15 mouse cellular contexts compared by ENCODE assay signal in genomic region chr3:88203999-88204700, GRCm38 (mm10). TPM values are rescaled to one million over a fixed set of nuclear protein-coding genes. Genes with fewer than 3 reads are reported as not detected.
DNase-seq lines count a peak whose midpoint lies in the region; ATAC-seq and TF ChIP-seq lines count a peak whose summit lies in the region.
"Had no signal": no experiment of that assay in that cellular context is flagged by ENCODE, and none has a peak within 500 bp of the region (broad histone marks: within the 10 kb centered on the region; RNA-seq: fewer than 3 reads in every experiment).

No protein-coding gene starts in this region.

- ATAC-seq in frontal cortex, adult (ENCODE audit: low TSS enrichment), result no peak
- ATAC-seq in hindbrain, embryonic 13.5 days (ENCODE audit: low FRiP score), result no peak
- no peak for ATAC-seq in neural tube, embryonic 11.5 days (ENCODE audit: insufficient read depth, low FRiP score, low TSS enrichment)
- ATAC-seq in liver, postnatal 0 days, result no peak
- no peak for ATAC-seq in monocyte, adult 5-6 weeks (replicated peaks; ENCODE audit: insufficient number of reproducible peaks, low FRiP score, low TSS enrichment, poor library complexity, severe bottlenecking)

- peak overlapping the region; percentile 86 for H3K4me2 ChIP-seq in hindbrain, embryonic 13.5 days
- no peak overlapping the region; the same call in 1 of the 2 replicates for H3K4me2 ChIP-seq in neural tube, embryonic 11.5 days (ENCODE audit: low read depth)
- H3K4me2 ChIP-seq in liver, postnatal 0 days (ENCODE audit: low read depth, low read length), result no peak overlapping the region
- H3K4me2 ChIP-seq: kidney, embryonic 15.5 days; lung, embryonic 14.5 days had no signal

- H3K27ac ChIP-seq in embryonic facial prominence, embryonic 10.5 days (replicated peaks), result no peak overlapping the region
- peak overlapping the region; percentile 99 for H3K27ac ChIP-seq in hindbrain, embryonic 13.5 days
- H3K27ac ChIP-seq in neural tube, embryonic 11.5 days (ENCODE audit: low read depth, low read length), result peak overlapping the region; percentile 97
- H3K27ac ChIP-seq in liver, postnatal 0 days (ENCODE audit: low read depth), result no peak overlapping the region
- H3K27ac ChIP-seq: kidney, embryonic 15.5 days had no signal

- WGBS in embryonic facial prominence, embryonic 10.5 days, result 2% methylated on average over 7 of the region's 7 CpGs
- 5% methylated on average over 7 of the region's 7 CpGs for WGBS in hindbrain, embryonic 13.5 days
- WGBS in neural tube, embryonic 11.5 days, result 7% methylated on average over 7 of the region's 7 CpGs
- WGBS in liver, postnatal 0 days (ENCODE audit: insufficient replicate concordance), result 5% methylated on average over 7 of the region's 7 CpGs

- H3K36me3 ChIP-seq in embryonic facial prominence, embryonic 10.5 days (replicated peaks), result no peaks in the 10 kb centered on the region
- no peaks in the 10 kb centered on the region for H3K36me3 ChIP-seq in hindbrain, embryonic 13.5 days
- H3K36me3 ChIP-seq in neural tube, embryonic 11.5 days (ENCODE audit: control insufficient read depth, insufficient read depth, low read length), result no peaks in the 10 kb centered on the region
- H3K36me3 ChIP-seq in liver, postnatal 0 days (replicated peaks; ENCODE audit: insufficient read depth, low read length), result no peaks in the 10 kb centered on the region
- H3K36me3 ChIP-seq: G1E; kidney, embryonic 15.5 days had no signal

- TF ChIP-seq EP300 in liver, postnatal 0 days (IDR thresholded peaks at IDR 0.05; ENCODE audit: low read depth), result no peak

- peaks cover 100% of the 10 kb centered on the region for H3K27me3 ChIP-seq in embryonic facial prominence, embryonic 10.5 days (replicated peaks; ENCODE audit: low read depth, poor library complexity, severe bottlenecking)
- peaks cover 57% of the 10 kb centered on the region for H3K27me3 ChIP-seq in hindbrain, embryonic 13.5 days
- peaks cover 81% of the 10 kb centered on the region for H3K27me3 ChIP-seq in neural tube, embryonic 11.5 days (ENCODE audit: control insufficient read depth, insufficient read depth, low read length)
- H3K27me3 ChIP-seq in liver, postnatal 0 days (ENCODE audit: insufficient read depth, low read length), result peaks cover 100% of the 10 kb centered on the region

- H3K9ac ChIP-seq in hindbrain, embryonic 13.5 days, result peak overlapping the region; percentile 99
- peak overlapping the region; percentile 47 for H3K9ac ChIP-seq in neural tube, embryonic 11.5 days (ENCODE audit: low read length)
- no peak overlapping the region for H3K9ac ChIP-seq in liver, postnatal 0 days (replicated peaks)
- H3K9ac ChIP-seq: kidney, embryonic 15.5 days; lung, embryonic 14.5 days had no signal

- DNase-seq in frontal cortex, postnatal 36 days (ENCODE audit: low spot score in 2 of 2), result peak; percentile 17 to 28
- peak; percentile 16 for DNase-seq in embryonic facial prominence, embryonic 10.5 days (ENCODE audit: low spot score)
- no peak for DNase-seq in neural tube, embryonic 11.5 days (ENCODE audit: low spot score)
- DNase-seq in liver, postnatal 0 days, result no peak
- DNase-seq in kidney, postnatal 25 days, result no peak
- DNase-seq: heart, postnatal 36 days; lung, embryonic 14.5 days had no signal

- TF ChIP-seq CTCF in liver, postnatal 0 days (IDR thresholded peaks at IDR 0.05; ENCODE audit: low read depth), result no peak

- no peaks in the 10 kb centered on the region for H3K9me3 ChIP-seq in embryonic facial prominence, embryonic 10.5 days
- no peaks in the 10 kb centered on the region for H3K9me3 ChIP-seq in hindbrain, embryonic 13.5 days
- H3K9me3 ChIP-seq in neural tube, embryonic 11.5 days (ENCODE audit: control insufficient read depth, low read length), result no peaks in the 10 kb centered on the region
- H3K9me3 ChIP-seq in liver, postnatal 0 days (ENCODE audit: low read length), result no peaks in the 10 kb centered on the region
- H3K9me3 ChIP-seq: G1E; kidney, embryonic 15.5 days had no signal

- no peak overlapping the region for H3K4me3 ChIP-seq in embryonic facial prominence, embryonic 10.5 days
- peak overlapping the region; percentile 8; the same call in 1 of the 2 replicates for H3K4me3 ChIP-seq in hindbrain, embryonic 13.5 days
- H3K4me3 ChIP-seq in neural tube, embryonic 11.5 days (ENCODE audit: low read depth, low read length), result no peak overlapping the region
- no peak overlapping the region for H3K4me3 ChIP-seq in liver, postnatal 0 days (ENCODE audit: low read depth, low read length)
- H3K4me3 ChIP-seq: kidney, embryonic 15.5 days had no signal

- peaks cover 37% of the 10 kb centered on the region for H3K4me1 ChIP-seq in embryonic facial prominence, embryonic 10.5 days
- H3K4me1 ChIP-seq in hindbrain, embryonic 13.5 days (replicated peaks), result peaks cover 66% of the 10 kb centered on the region
- H3K4me1 ChIP-seq in neural tube, embryonic 11.5 days (ENCODE audit: control insufficient read depth, insufficient read depth, low read length), result peaks cover 31% of the 10 kb centered on the region
- 0 out of 2 replicates have a peak, but pooled peaks cover 4% of the 10 kb centered on the region for H3K4me1 ChIP-seq in liver, postnatal 0 days (ENCODE audit: insufficient read depth)

RNA-seq across cellular contexts. Expression of gene Rhbg, which starts 50.4 kb away (rescaled TPM):
- 0.17 TPM in 1 of 2 replicates, not detected in the other for polyA plus RNA-seq in embryonic facial prominence, embryonic 10.5 days (2016; fragmentation: Nextera tagmentation; extraction: Ambion mirVana)
- polyA plus RNA-seq in hindbrain, embryonic 13.5 days (2015; fragmentation: Nextera tagmentation; extraction: Ambion mirVana), result 0.22 and 0.32 TPM in 2 replicates
- 0.27 and 1.2 TPM in 2 replicates for polyA plus RNA-seq in neural tube, embryonic 11.5 days (2014; fragmentation: Nextera tagmentation; extraction: Ambion mirVana)
- polyA plus RNA-seq in liver, postnatal 0 days (2015; fragmentation: Nextera tagmentation; extraction: Ambion mirVana), result 6.5 and 7.0 TPM in 2 replicates
- total RNA-seq in monocyte, adult 5-6 weeks (2017), result not detected in 3 replicates
- total RNA-seq: G1E; heart, adult 8-10 months; heart, postnatal 36 days; layer of hippocampus, postnatal 14 days; megakaryocyte-erythroid progenitor cell, adult 5-6 weeks had no signal
- polyA plus RNA-seq: G1E; lung, embryonic 14.5 days had no signal

Comparison
In these comparisons a context has a peak if more than half of its experiments do, and no peak if none do; other contexts are left out.
1. DNase-seq: peak in frontal cortex, postnatal 36 days (2 of 2) and embryonic facial prominence, embryonic 10.5 days (single experiment); none in neural tube, embryonic 11.5 days (single experiment), liver, postnatal 0 days (single experiment) and kidney, postnatal 25 days (0 of 2).
2. H3K27ac ChIP-seq: peak in hindbrain, embryonic 13.5 days (single experiment) and neural tube, embryonic 11.5 days (single experiment); none in embryonic facial prominence, embryonic 10.5 days (single experiment) and liver, postnatal 0 days (single experiment).